Mouse (Mus musculus) urinary bladder, adult 2 months (tissue): ENCODE measurements around the gene Rps11. TPM values are rescaled to one million over a fixed set of nuclear protein-coding genes. Genes with fewer than 3 reads are reported as not detected.
"Not testable (repeated sequence)": the region's sequence is repeated elsewhere in the genome, so short reads cannot be mapped to it uniquely, and the experiment has no call there.

Experiments
- DNase-seq: peaks from one replicate; pipeline ENCODE4 v3.0.0; 2022; ENCODE audit warnings: low spot score
- polyA plus RNA-seq: library from polyadenylated mRNA; depleted of rRNA; stranded (reverse); fragments of >200 nt; gene quantifications from 2 replicates; pipeline ENCODE4 v1.2.3, GENCODE M21; 2012

Gene Rps11
- polyA plus RNA-seq, 1 experiment: 903 TPM

- peak; percentile 99 for DNase-seq
These were observed 30.1 kb upstream of the Rps11 start, which contains the start of the genes Pih1d1 and Aldh16a1 for GRCm38 (mm10) chr7:45154096-45154992. TSS of gene Pih1d1 (plus strand) at chr7:45154303. TSS of gene Aldh16a1 (minus strand) at chr7:45154584.

GRCm38 (mm10) chr7:45153586-45153985 is 29.3 kb upstream of the Rps11 start:
- DNase-seq: no peak

- not testable (repeated sequence) for DNase-seq
These were observed 28.8 kb upstream of the Rps11 start for GRCm38 (mm10) chr7:45153052-45153451.

- no peak for DNase-seq
These were observed 27.1 kb upstream of the Rps11 start for GRCm38 (mm10) chr7:45151303-45151702.

- DNase-seq: no peak
These were observed 26.1 kb upstream of the Rps11 start for GRCm38 (mm10) chr7:45150321-45150720.

- DNase-seq: no peak
These were observed 25.3 kb upstream of the Rps11 start for GRCm38 (mm10) chr7:45149545-45149944.

- DNase-seq: no peak
These were observed 24.4 kb upstream of the Rps11 start for GRCm38 (mm10) chr7:45148534-45149098.

GRCm38 (mm10) chr7:45147899-45148298 is 23.7 kb upstream of the Rps11 start:
- no peak for DNase-seq

GRCm38 (mm10) chr7:45147267-45147666 is 23.0 kb upstream of the Rps11 start:
- no peak for DNase-seq

GRCm38 (mm10) chr7:45145460-45145859 is 21.2 kb upstream of the Rps11 start:
- DNase-seq: no peak

- no peak for DNase-seq
These were observed 20.3 kb upstream of the Rps11 start for GRCm38 (mm10) chr7:45144368-45145174.

GRCm38 (mm10) chr7:45141914-45142313 is 17.7 kb upstream of the Rps11 start:
- DNase-seq: no peak

- DNase-seq: no peak
These were observed 17.1 kb upstream of the Rps11 start for GRCm38 (mm10) chr7:45141319-45141718.

GRCm38 (mm10) chr7:45139904-45140723 is 15.9 kb upstream of the Rps11 start:
- DNase-seq: no peak

- no peak for DNase-seq
These were observed 14.2 kb upstream of the Rps11 start for GRCm38 (mm10) chr7:45138403-45138802.

- no peak for DNase-seq
These were observed 13.2 kb upstream of the Rps11 start for GRCm38 (mm10) chr7:45137171-45138006.

GRCm38 (mm10) chr7:45135993-45136567 is 11.8 kb upstream of the Rps11 start, which contains the start of the genes Gm45713 and Flt3l:
TSS of gene Gm45713 (minus strand) at chr7:45136231.
TSS of gene Flt3l (minus strand) at chr7:45136432.
- peak; percentile 82 for DNase-seq

- no peak for DNase-seq
These were observed 11.1 kb upstream of the Rps11 start for GRCm38 (mm10) chr7:45135370-45135769.

- no peak for DNase-seq
These were observed 10.3 kb upstream of the Rps11 start for GRCm38 (mm10) chr7:45134544-45135026.
